ENCODE assay signal across 10 mouse cellular contexts in genomic region chr11:22588546-22588945, GRCm38 (mm10).
DNase-seq lines count a peak whose midpoint lies in the region; ATAC-seq and TF ChIP-seq lines count a peak whose summit lies in the region.
"Had no signal": no experiment of that assay in that cellular context is flagged by ENCODE, and none has a peak within 500 bp of the region (broad histone marks: within the 10 kb centered on the region; RNA-seq: fewer than 3 reads in every experiment).

No protein-coding gene starts in this region.

- intact Hi-C loops in heart, adult 2 months (cut with DNase I): loop anchor here (10.0 kb wide), 1 partner anchor 74 kb away; the partner anchor contains the start of gene Tmem17

- no peak overlapping the region for H3K4me3 ChIP-seq in layer of hippocampus, adult 2 months
- no peak overlapping the region for H3K4me3 ChIP-seq in heart, adult 2 months
- no peak overlapping the region for H3K4me3 ChIP-seq in hindbrain, postnatal 0 days (ENCODE audit: low read length)
- no peak overlapping the region for H3K4me3 ChIP-seq in neural tube, embryonic 15.5 days (replicated peaks)
- H3K4me3 ChIP-seq: erythroblast, embryonic 14.5 days; left cerebral cortex, adult 2 months had no signal

- H3K79me2 ChIP-seq in heart, adult 2 months (replicated peaks; ENCODE audit: control insufficient read depth, insufficient read depth, low read length): no peaks in the 10 kb centered on the region

- peak overlapping the region; percentile 61; the same call in 1 of the 2 replicates for H3K27ac ChIP-seq in layer of hippocampus, adult 2 months
- H3K27ac ChIP-seq in heart, adult 2 months: peak overlapping the region; percentile 59; the same call in 1 of the 2 replicates
- peak overlapping the region; percentile 69; the same call in 1 of the 2 replicates for H3K27ac ChIP-seq in hindbrain, postnatal 0 days
- H3K27ac ChIP-seq in neural tube, embryonic 15.5 days (replicated peaks): peak overlapping the region; percentile 78

- WGBS in heart, adult 2 months: 50% methylated on average over 2 of the region's 2 CpGs
- 22% methylated on average over 2 of the region's 2 CpGs for WGBS in hindbrain, postnatal 0 days
- 49% methylated on average over 2 of the region's 2 CpGs for WGBS in neural tube, embryonic 15.5 days

- DNase-seq in layer of hippocampus, adult 2 months (ENCODE audit: low spot score in 2 of 2): no peak
- no peak for DNase-seq in layer of hippocampus, adult 11-12 months (ENCODE audit: low spot score)
- DNase-seq in heart, adult 2 months: no peak
- peak; percentile 48 for DNase-seq in hindbrain, postnatal 0 days (ENCODE audit: low spot score)
- DNase-seq in frontal cortex, postnatal 10 days (ENCODE audit: low spot score in 2 of 2): no peak
- no peak for DNase-seq in left cerebral cortex, adult 8-10 months (ENCODE audit: low spot score in 2 of 2)

- H3K4me2 ChIP-seq in hindbrain, postnatal 0 days (ENCODE audit: low read depth, low read length): no peak overlapping the region
- H3K4me2 ChIP-seq in neural tube, embryonic 15.5 days: no peak overlapping the region

- H3K9me3 ChIP-seq in hindbrain, postnatal 0 days (ENCODE audit: low read length): no peaks in the 10 kb centered on the region
- H3K9me3 ChIP-seq in neural tube, embryonic 15.5 days (replicated peaks): no peaks in the 10 kb centered on the region

- no peak overlapping the region for H3K9ac ChIP-seq in heart, adult 2 months (ENCODE audit: low read depth, low read length)
- H3K9ac ChIP-seq in hindbrain, postnatal 0 days (replicated peaks; ENCODE audit: low read length): no peak overlapping the region
- H3K9ac ChIP-seq in neural tube, embryonic 15.5 days (replicated peaks): no peak overlapping the region

- no peaks in the 10 kb centered on the region for H3K27me3 ChIP-seq in heart, adult 2 months (ENCODE audit: control insufficient read depth, insufficient read depth, low read length)
- no peaks in the 10 kb centered on the region for H3K27me3 ChIP-seq in hindbrain, postnatal 0 days (ENCODE audit: insufficient read depth, low read length)
- H3K27me3 ChIP-seq in neural tube, embryonic 15.5 days (replicated peaks): no peaks in the 10 kb centered on the region

- H3K36me3 ChIP-seq in heart, adult 2 months (ENCODE audit: control insufficient read depth, insufficient read depth, low read length): no peaks in the 10 kb centered on the region
- H3K36me3 ChIP-seq in hindbrain, postnatal 0 days (ENCODE audit: insufficient read depth, low read length): no peaks in the 10 kb centered on the region
- H3K36me3 ChIP-seq in neural tube, embryonic 15.5 days: no peaks in the 10 kb centered on the region

- H3K4me1 ChIP-seq in heart, adult 2 months (ENCODE audit: control insufficient read depth, insufficient read depth, low read length): peaks cover 18% of the 10 kb centered on the region
- peaks cover 19% of the 10 kb centered on the region for H3K4me1 ChIP-seq in hindbrain, postnatal 0 days (ENCODE audit: insufficient read depth, low read length)
- peaks cover 25% of the 10 kb centered on the region for H3K4me1 ChIP-seq in neural tube, embryonic 15.5 days

- TF ChIP-seq POLR2A in heart, adult 2 months (IDR thresholded peaks at IDR 0.05; ENCODE audit: insufficient read depth, low read depth, low read length): no peak

- no peak for TF ChIP-seq EP300 in heart, adult 2 months (IDR thresholded peaks at IDR 0.05; ENCODE audit: insufficient read depth, low read depth, low read length)

- no peak for TF ChIP-seq CTCF in layer of hippocampus, adult 2 months (conservative IDR thresholded peaks at IDR 0.05)
- no peak for TF ChIP-seq CTCF in heart, adult 2 months (IDR thresholded peaks at IDR 0.05)
- no peak for TF ChIP-seq CTCF in hindbrain, postnatal 0 days (IDR thresholded peaks at IDR 0.05; ENCODE audit: low read depth)

- ATAC-seq in hindbrain, postnatal 0 days: peak; percentile 14; the same call in 1 of the 2 replicates
- 0 out of 2 replicates have a peak, but pooled peaks have one; percentile 14 for ATAC-seq in neural tube, embryonic 15.5 days (ENCODE audit: low FRiP score)
- ATAC-seq in megakaryocyte progenitor cell, adult 5-6 weeks (replicated peaks; ENCODE audit: poor library complexity): no peak
